Mouse (Mus musculus): ENCODE measurements around the gene Gm10666. TPM values are rescaled to one million over a fixed set of nuclear protein-coding genes. Genes with fewer than 3 reads are reported as not detected.
"Not testable (repeated sequence)": the region's sequence is repeated elsewhere in the genome, so short reads cannot be mapped to it uniquely, and the experiment has no call there.

Gene Gm10666
- not detected in 2 replicates for polyA plus RNA-seq (2014; fragmentation: Nextera tagmentation; extraction: Ambion mirVana)

- not testable (repeated sequence) for H3K27me3 ChIP-seq (ENCODE audit: control insufficient read depth, insufficient read depth, low read length); H3K9ac ChIP-seq (ENCODE audit: low read length); ATAC-seq (ENCODE audit: low FRiP score); H3K4me2 ChIP-seq; H3K27ac ChIP-seq (ENCODE audit: low read depth, low read length); H3K36me3 ChIP-seq (ENCODE audit: control insufficient read depth, insufficient read depth, low read length); H3K9me3 ChIP-seq (ENCODE audit: control insufficient read depth, low read length); H3K4me3 ChIP-seq (ENCODE audit: low read depth, low read length); H3K4me1 ChIP-seq (ENCODE audit: control insufficient read depth, insufficient read depth, low read length); DNase-seq (ENCODE audit: low spot score, missing footprints)
- WGBS: no CpG with 5 or more reads among the region's 5 CpGs
Measured at GRCm38 (mm10) chr7:22134641-22135040, at the start of gene Gm10666. Gene Gm10666 (minus strand): TSS chr7:22134741.

- not testable (repeated sequence) for H3K27me3 ChIP-seq (ENCODE audit: control insufficient read depth, insufficient read depth, low read length); H3K4me2 ChIP-seq; H3K27ac ChIP-seq (ENCODE audit: low read depth, low read length); H3K9ac ChIP-seq (ENCODE audit: low read length); H3K4me3 ChIP-seq (ENCODE audit: low read depth, low read length); H3K4me1 ChIP-seq (ENCODE audit: control insufficient read depth, insufficient read depth, low read length); H3K36me3 ChIP-seq (ENCODE audit: control insufficient read depth, insufficient read depth, low read length); ATAC-seq (ENCODE audit: low FRiP score); DNase-seq (ENCODE audit: low spot score, missing footprints); H3K9me3 ChIP-seq (ENCODE audit: control insufficient read depth, low read length)
- WGBS: no CpG with 5 or more reads among the region's 3 CpGs
Measured at GRCm38 (mm10) chr7:22163935-22164334, 29.4 kb upstream of the Gm10666 start, which contains the start of gene Vmn1r142. Gene Vmn1r142 (minus strand): TSS chr7:22164035.

- not testable (repeated sequence) for H3K9me3 ChIP-seq (ENCODE audit: control insufficient read depth, low read length); ATAC-seq (ENCODE audit: low FRiP score); H3K9ac ChIP-seq (ENCODE audit: low read length); H3K36me3 ChIP-seq (ENCODE audit: control insufficient read depth, insufficient read depth, low read length); DNase-seq (ENCODE audit: low spot score, missing footprints); H3K27ac ChIP-seq (ENCODE audit: low read depth, low read length); H3K27me3 ChIP-seq (ENCODE audit: control insufficient read depth, insufficient read depth, low read length); H3K4me1 ChIP-seq (ENCODE audit: control insufficient read depth, insufficient read depth, low read length); H3K4me2 ChIP-seq; H3K4me3 ChIP-seq (ENCODE audit: low read depth, low read length)
- no CpG with 5 or more reads among the region's 2 CpGs for WGBS
Measured at GRCm38 (mm10) chr7:22118145-22118544, 16.4 kb downstream of the Gm10666 start, which contains the start of gene Gm16451. Gene Gm16451 (minus strand): TSS chr7:22118245.

Other genes starting within 250 kb of the Gm10666 start
- not detected in 2 replicates for gene Gm5891, start 213.4 kb downstream of the Gm10666 start, polyA plus RNA-seq (2014; fragmentation: Nextera tagmentation; extraction: Ambion mirVana)
- not detected in 2 replicates for gene Vmn1r137, start 140.2 kb downstream of the Gm10666 start, polyA plus RNA-seq (2014; fragmentation: Nextera tagmentation; extraction: Ambion mirVana)
- not detected in 2 replicates for gene Vmn1r138, start 105.8 kb downstream of the Gm10666 start, polyA plus RNA-seq (2014; fragmentation: Nextera tagmentation; extraction: Ambion mirVana)
- gene Gm6176, start 78.4 kb downstream of the Gm10666 start, polyA plus RNA-seq (2014; fragmentation: Nextera tagmentation; extraction: Ambion mirVana): not detected in 2 replicates
- gene Vmn1r139, start 65.7 kb downstream of the Gm10666 start, polyA plus RNA-seq (2014; fragmentation: Nextera tagmentation; extraction: Ambion mirVana): not detected in 2 replicates
- gene Gm16451, start 16.5 kb downstream of the Gm10666 start, polyA plus RNA-seq (2014; fragmentation: Nextera tagmentation; extraction: Ambion mirVana): not detected in 2 replicates
- gene Vmn1r142, start 29.3 kb upstream of the Gm10666 start, polyA plus RNA-seq (2014; fragmentation: Nextera tagmentation; extraction: Ambion mirVana): not detected in 2 replicates
- gene Vmn1r143, start 54.6 kb upstream of the Gm10666 start, polyA plus RNA-seq (2014; fragmentation: Nextera tagmentation; extraction: Ambion mirVana): not detected in 2 replicates
- not detected in 2 replicates for gene Gm8653, start 66.5 kb upstream of the Gm10666 start, polyA plus RNA-seq (2014; fragmentation: Nextera tagmentation; extraction: Ambion mirVana)
- gene Gm8453, start 94.7 kb upstream of the Gm10666 start, polyA plus RNA-seq (2014; fragmentation: Nextera tagmentation; extraction: Ambion mirVana): not detected in 2 replicates
- not detected in 2 replicates for gene Gm4187, start 195.0 kb upstream of the Gm10666 start, polyA plus RNA-seq (2014; fragmentation: Nextera tagmentation; extraction: Ambion mirVana)
- not detected in 2 replicates for gene Gm8660, start 236.3 kb upstream of the Gm10666 start, polyA plus RNA-seq (2014; fragmentation: Nextera tagmentation; extraction: Ambion mirVana)